In the genomic region with DNA sequence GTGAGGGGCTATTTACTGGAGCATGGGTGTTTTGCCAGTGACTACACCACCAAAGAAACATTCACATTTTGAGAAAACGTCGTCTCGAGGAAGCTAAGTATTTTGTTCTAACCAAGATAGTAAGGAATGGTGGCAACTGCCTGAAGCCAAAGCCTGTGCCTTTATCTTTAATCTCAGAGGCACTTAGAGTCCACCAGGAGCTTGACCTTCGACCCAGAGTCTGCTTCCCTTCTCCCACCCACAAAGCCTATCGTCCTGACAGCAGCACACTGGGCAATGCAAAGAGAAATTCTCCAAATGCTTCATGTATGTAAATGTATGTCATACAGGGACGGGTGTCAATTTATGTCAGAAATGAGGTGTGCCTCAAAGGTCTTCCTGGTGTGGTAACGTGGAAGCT, we compare ENCODE assay signal across 23 mouse cellular contexts.
DNase-seq lines count a peak whose midpoint lies in the region; ATAC-seq lines count a peak whose summit lies in the region.
"Had no signal": no experiment of that assay in that cellular context is flagged by ENCODE, and none has a peak within 500 bp of the region (broad histone marks: within the 10 kb centered on the region; RNA-seq: fewer than 3 reads in every experiment).

No protein-coding gene starts in this region.

- WGBS in midbrain, embryonic 11.5 days, result 58% methylated on average over 7 of the region's 7 CpGs
- 59% methylated on average over 7 of the region's 7 CpGs for WGBS in midbrain, embryonic 15.5 days
- 46% methylated on average over 7 of the region's 7 CpGs for WGBS in intestine, embryonic 15.5 days
- WGBS in hindbrain, embryonic 14.5 days, result 72% methylated on average over 7 of the region's 7 CpGs
- WGBS in hindbrain, embryonic 12.5 days, result 65% methylated on average over 7 of the region's 7 CpGs

- H3K9ac ChIP-seq in midbrain, embryonic 11.5 days (ENCODE audit: low read length), result no peak overlapping the region
- no peak overlapping the region for H3K9ac ChIP-seq in midbrain, embryonic 15.5 days
- H3K9ac ChIP-seq in intestine, embryonic 15.5 days, result no peak overlapping the region
- no peak overlapping the region for H3K9ac ChIP-seq in hindbrain, embryonic 14.5 days
- no peak overlapping the region for H3K9ac ChIP-seq in hindbrain, embryonic 12.5 days
- H3K9ac ChIP-seq: embryonic facial prominence, embryonic 12.5 days; embryonic facial prominence, embryonic 15.5 days; forebrain, embryonic 12.5 days; hindbrain, embryonic 13.5 days had no signal

- peak; percentile 53 for DNase-seq in midbrain, embryonic 11.5 days (ENCODE audit: low spot score, missing footprints)
- peak; percentile 23 for DNase-seq in mesoderm, embryonic 11.5 days (ENCODE audit: low read depth, low spot score)
- DNase-seq in hindbrain, embryonic 14.5 days (ENCODE audit: low spot score), result no peak
- DNase-seq in ovary, adult 18-20 months (ENCODE audit: low spot score), result no peak
- DNase-seq: adrenal gland, postnatal 36 days; cerebellum, adult 18-20 months; cerebellum, adult 9-10 months; cerebellum, postnatal 14 days; gastrocnemius, postnatal 14 days; heart, adult 11 months had no signal

- H3K4me3 ChIP-seq in midbrain, embryonic 11.5 days (ENCODE audit: low read depth, low read length), result no peak overlapping the region
- H3K4me3 ChIP-seq in midbrain, embryonic 15.5 days, result no peak overlapping the region
- no peak overlapping the region for H3K4me3 ChIP-seq in intestine, embryonic 15.5 days (replicated peaks)
- H3K4me3 ChIP-seq in hindbrain, embryonic 14.5 days (replicated peaks; ENCODE audit: low read length), result no peak overlapping the region
- H3K4me3 ChIP-seq in hindbrain, embryonic 12.5 days, result no peak overlapping the region
- H3K4me3 ChIP-seq: embryonic facial prominence, embryonic 12.5 days; embryonic facial prominence, embryonic 15.5 days; forebrain, embryonic 12.5 days; hindbrain, embryonic 13.5 days had no signal

- no peak overlapping the region for H3K27ac ChIP-seq in midbrain, embryonic 11.5 days (ENCODE audit: low read depth, low read length)
- H3K27ac ChIP-seq in midbrain, embryonic 15.5 days, result no peak overlapping the region
- no peak overlapping the region for H3K27ac ChIP-seq in intestine, embryonic 15.5 days
- H3K27ac ChIP-seq in hindbrain, embryonic 14.5 days, result no peak overlapping the region
- H3K27ac ChIP-seq in hindbrain, embryonic 12.5 days, result no peak overlapping the region
- H3K27ac ChIP-seq: embryonic facial prominence, embryonic 12.5 days; embryonic facial prominence, embryonic 15.5 days; forebrain, embryonic 12.5 days; hindbrain, embryonic 13.5 days; hindbrain, postnatal 0 days had no signal

- H3K36me3 ChIP-seq in midbrain, embryonic 11.5 days (ENCODE audit: control insufficient read depth, insufficient read depth, low read length), result no peaks in the 10 kb centered on the region
- H3K36me3 ChIP-seq in midbrain, embryonic 15.5 days (replicated peaks), result no peaks in the 10 kb centered on the region
- no peaks in the 10 kb centered on the region for H3K36me3 ChIP-seq in intestine, embryonic 15.5 days
- no peaks in the 10 kb centered on the region for H3K36me3 ChIP-seq in hindbrain, embryonic 14.5 days (replicated peaks; ENCODE audit: control insufficient read depth, insufficient read depth)
- no peaks in the 10 kb centered on the region for H3K36me3 ChIP-seq in hindbrain, embryonic 12.5 days
- H3K36me3 ChIP-seq: embryonic facial prominence, embryonic 12.5 days; embryonic facial prominence, embryonic 15.5 days; forebrain, embryonic 12.5 days; hindbrain, embryonic 13.5 days had no signal

- no peaks in the 10 kb centered on the region for H3K4me1 ChIP-seq in midbrain, embryonic 11.5 days (ENCODE audit: control insufficient read depth, insufficient read depth, low read length)
- H3K4me1 ChIP-seq in midbrain, embryonic 15.5 days, result peaks cover 3% of the 10 kb centered on the region; the same call in 1 of the 2 replicates
- H3K4me1 ChIP-seq in intestine, embryonic 15.5 days (replicated peaks), result peaks cover 3% of the 10 kb centered on the region; the same call in 1 of the 2 replicates
- peaks cover 6% of the 10 kb centered on the region for H3K4me1 ChIP-seq in hindbrain, embryonic 14.5 days (replicated peaks; ENCODE audit: control insufficient read depth, insufficient read depth, low read length)
- no peaks in the 10 kb centered on the region; the same call in 1 of the 2 replicates for H3K4me1 ChIP-seq in hindbrain, embryonic 12.5 days

- ATAC-seq in midbrain, embryonic 11.5 days (ENCODE audit: low FRiP score), result no peak
- no peak for ATAC-seq in midbrain, embryonic 15.5 days (replicated peaks)
- ATAC-seq in intestine, embryonic 15.5 days, result peak; percentile 69
- no peak for ATAC-seq in hindbrain, embryonic 14.5 days (ENCODE audit: low FRiP score)
- no peak for ATAC-seq in hindbrain, embryonic 12.5 days (ENCODE audit: low FRiP score)
- ATAC-seq in erythroid progenitor cell, adult 5-6 weeks (replicated peaks; ENCODE audit: low FRiP score, poor library complexity, severe bottlenecking), result no peak
- ATAC-seq: activated CD4-positive, CD25-positive, alpha-beta regulatory T cell, adult 4 months; forebrain, embryonic 16.5 days; hindbrain, postnatal 0 days; inflammation-experienced regulatory T-cells, adult 6 months had no signal

- no peak overlapping the region for H3K4me2 ChIP-seq in midbrain, embryonic 11.5 days
- no peak overlapping the region for H3K4me2 ChIP-seq in midbrain, embryonic 15.5 days
- H3K4me2 ChIP-seq in intestine, embryonic 15.5 days (replicated peaks), result no peak overlapping the region
- H3K4me2 ChIP-seq in hindbrain, embryonic 14.5 days (replicated peaks), result no peak overlapping the region
- no peak overlapping the region for H3K4me2 ChIP-seq in hindbrain, embryonic 12.5 days (replicated peaks)
- H3K4me2 ChIP-seq: embryonic facial prominence, embryonic 12.5 days; embryonic facial prominence, embryonic 15.5 days; forebrain, embryonic 12.5 days; heart, embryonic 11.5 days; hindbrain, embryonic 13.5 days had no signal

- H3K9me3 ChIP-seq in midbrain, embryonic 11.5 days (ENCODE audit: control insufficient read depth, low read length), result no peaks in the 10 kb centered on the region
- no peaks in the 10 kb centered on the region for H3K9me3 ChIP-seq in midbrain, embryonic 15.5 days
- H3K9me3 ChIP-seq in intestine, embryonic 15.5 days, result no peaks in the 10 kb centered on the region
- H3K9me3 ChIP-seq in hindbrain, embryonic 14.5 days (ENCODE audit: control insufficient read depth, low read length), result no peaks in the 10 kb centered on the region
- no peaks in the 10 kb centered on the region for H3K9me3 ChIP-seq in hindbrain, embryonic 12.5 days (replicated peaks)
- H3K9me3 ChIP-seq: embryonic facial prominence, embryonic 12.5 days; embryonic facial prominence, embryonic 15.5 days; forebrain, embryonic 12.5 days; hindbrain, embryonic 13.5 days had no signal

- H3K27me3 ChIP-seq in midbrain, embryonic 11.5 days (ENCODE audit: control insufficient read depth, insufficient read depth, low read length), result no peaks in the 10 kb centered on the region; the same call in 1 of the 2 replicates
- H3K27me3 ChIP-seq in midbrain, embryonic 15.5 days (replicated peaks), result no peaks in the 10 kb centered on the region
- no peaks in the 10 kb centered on the region for H3K27me3 ChIP-seq in intestine, embryonic 15.5 days (replicated peaks)
- H3K27me3 ChIP-seq in hindbrain, embryonic 14.5 days (ENCODE audit: control insufficient read depth, insufficient read depth, low read length), result no peaks in the 10 kb centered on the region
- peaks cover 2% of the 10 kb centered on the region; the same call in 1 of the 2 replicates for H3K27me3 ChIP-seq in hindbrain, embryonic 12.5 days
- H3K27me3 ChIP-seq: embryonic facial prominence, embryonic 12.5 days had no signal

Comparison
In these comparisons a context has a peak if more than half of its experiments do, and no peak if none do; other contexts are left out.
1. DNase-seq: peak in midbrain, embryonic 11.5 days (single experiment) and mesoderm, embryonic 11.5 days (single experiment); none in hindbrain, embryonic 14.5 days (single experiment) and ovary, adult 18-20 months (single experiment).